Mouse (Mus musculus) neural tube, embryonic 14.5 days (tissue): ENCODE data around the gene Nfix. TPM values are rescaled to one million over a fixed set of nuclear protein-coding genes. Genes with fewer than 3 reads are reported as not detected.

ENCODE experiments used
- ATAC-seq: fragments of 200-750 bp; cut with Nextera tagmentation; 2 replicates; pipeline ENCODE4 v1.8.0; 2017; ENCODE audit warnings: low read depth, mild to moderate bottlenecking, moderate TSS enrichment, moderate library complexity
- H3K27ac ChIP-seq: fragments of 300-500 bp; sonication (generic); 2 replicates; pipeline ENCODE4 v1.5.1; 2014; ENCODE audit warnings: low read depth, mild to moderate bottlenecking, control low read depth, low read length, moderate library complexity, mixed read lengths
- H3K27me3 ChIP-seq: fragments of 300-500 bp; sonication (generic); 2 replicates; pipeline ENCODE4 v1.6.1; 2014; ENCODE audit warnings: low read length; ENCODE audit not compliant: control insufficient read depth, insufficient read depth
- H3K36me3 ChIP-seq: fragments of 300-500 bp; sonication (generic); 2 replicates; pipeline ENCODE4 v1.6.1; 2014; ENCODE audit warnings: low read length, mixed read lengths; ENCODE audit not compliant: control insufficient read depth, insufficient read depth
- H3K4me1 ChIP-seq: fragments of 300-500 bp; sonication (generic); 2 replicates; pipeline ENCODE4 v1.6.1; 2014; ENCODE audit warnings: low read length; ENCODE audit not compliant: control insufficient read depth, insufficient read depth
- H3K4me2 ChIP-seq: fragments of 300-500 bp; sonication (generic); 2 replicates; pipeline ENCODE4 v1.6.1; 2014; ENCODE audit warnings: mild to moderate bottlenecking, low read depth, low read length, control low read depth
- H3K4me3 ChIP-seq: fragments of 300-500 bp; sonication (generic); 2 replicates; pipeline ENCODE4 v1.5.1; 2014; ENCODE audit warnings: low read depth, low read length, control low read depth, mixed read lengths
- H3K9ac ChIP-seq: fragments of 300-500 bp; sonication (generic); replicated peaks from 2 replicates; pipeline ENCODE4 v1.6.1; 2014; ENCODE audit warnings: low read depth, mild to moderate bottlenecking, control low read depth, low read length, mixed read lengths
- H3K9me3 ChIP-seq: fragments of 300-500 bp; sonication (generic); 2 replicates; pipeline ENCODE4 v1.6.1; 2016; ENCODE audit warnings: low read length; ENCODE audit not compliant: control insufficient read depth
- WGBS: fragments of 180-500 bp; shearing (Covaris S2); extraction: QIAGEN DNeasy Blood & Tissue Kit; methylation state at CpG from one replicate; pipeline ENCODE4 v1.1.7; 2014; 5-methylcytosine and 5-hydroxymethylcytosine counted together
- polyA plus RNA-seq: library from polyadenylated mRNA; unstranded; fragments of >200 nt; fragmentation: Nextera tagmentation; extraction: Ambion mirVana; gene quantifications from 2 replicates; pipeline ENCODE4 v1.2.1, GENCODE M21; 2014

The Nfix gene
- polyA plus RNA-seq, 1 experiment from 2014 or later = 91.5 TPM

DNA sequence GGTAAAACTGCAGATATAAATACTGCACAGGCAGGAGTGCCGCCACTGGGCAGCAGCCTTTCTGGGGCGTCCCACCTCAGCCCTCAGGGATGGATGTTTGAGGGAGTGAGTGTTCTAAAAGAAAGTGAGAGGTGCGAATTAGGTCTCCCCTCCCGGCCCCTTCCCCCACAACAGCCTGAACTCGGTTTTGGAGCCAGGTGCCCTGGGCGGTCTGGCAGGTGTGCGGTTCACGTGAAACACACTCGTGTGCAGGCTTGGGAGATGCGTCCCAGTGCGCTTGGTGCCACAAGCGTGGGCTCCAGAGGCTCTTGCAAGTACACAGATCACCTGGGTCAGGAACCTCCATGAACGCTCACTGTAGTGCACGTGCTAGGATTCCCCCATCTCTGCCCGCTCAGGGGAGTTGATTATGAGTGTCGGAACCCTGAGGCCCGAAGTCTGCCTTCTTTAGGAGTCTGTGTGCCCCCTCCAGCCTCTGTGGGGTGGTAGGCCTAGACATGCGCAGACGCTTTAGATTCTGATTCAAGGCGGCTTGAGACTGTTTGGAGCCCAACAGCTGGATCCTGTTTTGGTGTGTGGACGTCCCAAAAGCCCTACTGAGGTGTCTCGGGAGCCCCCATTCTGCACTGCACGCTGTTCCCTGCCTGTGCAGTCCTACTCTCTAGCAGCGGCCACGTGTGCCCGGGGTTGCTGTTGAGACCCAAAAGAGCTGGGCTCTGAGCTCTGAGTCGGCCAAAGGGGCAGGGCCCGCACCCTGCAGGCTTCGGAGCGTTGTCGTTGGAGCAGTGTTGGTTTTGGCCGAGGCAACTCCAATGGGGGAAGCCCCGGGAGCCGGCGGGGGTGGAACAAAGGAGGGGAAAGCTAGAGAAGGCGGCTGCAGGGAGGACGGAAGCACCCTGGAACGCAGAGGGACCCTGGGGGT lies 14.1 kb downstream of the Nfix start:
- H3K27me3 ChIP-seq = peaks cover 62% of the 10 kb centered on the region
- no peak overlapping the region for H3K9ac ChIP-seq
- no peaks in the 10 kb centered on the region for H3K36me3 ChIP-seq
- H3K4me2 ChIP-seq = peak overlapping the region; percentile 5; the same call in 1 of the 2 replicates
- no peak overlapping the region for H3K27ac ChIP-seq
- no peaks in the 10 kb centered on the region for H3K9me3 ChIP-seq
- ATAC-seq = no peak
- no peak overlapping the region for H3K4me3 ChIP-seq
- H3K4me1 ChIP-seq = peaks cover 20% of the 10 kb centered on the region; the same call in 1 of the 2 replicates
- WGBS = 7% methylated on average over 38 of the region's 38 CpGs

GRCm38 (mm10) chr8:84785506-84785755 lies 14.7 kb downstream of the Nfix start:
- Histone ChIP-seq H3K9me3 (no peaks in the 10 kb centered on the region), H3K27ac (no peak overlapping the region), H3K27me3 (peaks cover 59% of the 10 kb centered on the region), H3K36me3 (no peaks in the 10 kb centered on the region), H3K4me3 (no peak overlapping the region), H3K4me2 (peak overlapping the region; percentile 29; the same call in 1 of the 2 replicates), H3K4me1 (peaks cover 20% of the 10 kb centered on the region; the same call in 1 of the 2 replicates), H3K9ac (no peak overlapping the region)
- no peak for ATAC-seq
- 9% methylated on average over 11 of the region's 11 CpGs for WGBS

DNA sequence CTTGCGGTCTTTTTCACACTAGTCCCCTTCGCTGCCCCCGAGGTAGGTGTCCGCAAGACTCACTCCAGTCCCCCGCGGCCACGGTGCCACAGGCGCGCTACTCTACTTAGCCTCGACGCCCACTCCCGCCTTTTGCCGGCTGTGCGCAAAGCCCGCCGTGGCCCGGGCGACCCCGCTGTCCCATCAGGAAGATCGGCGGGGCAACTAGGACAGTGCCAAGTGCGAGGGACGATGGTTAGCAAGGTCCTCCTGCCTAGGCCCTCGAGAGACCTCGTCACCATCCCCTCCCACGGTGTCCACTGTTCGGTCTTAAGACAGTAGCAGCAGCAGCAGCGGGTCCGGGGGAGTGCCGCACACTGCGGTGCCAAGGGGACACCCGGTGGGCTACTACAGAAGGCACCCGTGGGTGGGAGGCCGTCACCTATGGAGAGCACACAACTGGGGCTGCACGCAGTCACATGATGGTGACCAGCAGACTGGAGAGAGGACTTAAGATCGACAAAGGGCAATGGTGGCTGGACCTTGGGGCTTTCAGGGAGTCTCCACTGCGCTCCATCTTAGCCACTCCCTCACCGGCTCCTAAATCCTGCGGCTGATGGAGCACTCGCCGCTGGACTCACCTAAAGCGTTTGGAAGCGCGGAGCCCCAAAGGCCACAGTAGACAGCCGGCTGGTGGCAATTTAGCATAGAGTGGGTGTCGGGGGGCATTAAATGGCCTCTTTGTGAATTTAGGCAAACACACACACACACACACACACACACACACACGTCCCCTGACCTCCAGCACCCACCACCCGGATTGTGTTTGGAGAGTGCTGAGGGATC lies 15.3 kb downstream of the Nfix start:
- Histone ChIP-seq H3K27ac (no peak overlapping the region), H3K36me3 (no peaks in the 10 kb centered on the region)

DNA sequence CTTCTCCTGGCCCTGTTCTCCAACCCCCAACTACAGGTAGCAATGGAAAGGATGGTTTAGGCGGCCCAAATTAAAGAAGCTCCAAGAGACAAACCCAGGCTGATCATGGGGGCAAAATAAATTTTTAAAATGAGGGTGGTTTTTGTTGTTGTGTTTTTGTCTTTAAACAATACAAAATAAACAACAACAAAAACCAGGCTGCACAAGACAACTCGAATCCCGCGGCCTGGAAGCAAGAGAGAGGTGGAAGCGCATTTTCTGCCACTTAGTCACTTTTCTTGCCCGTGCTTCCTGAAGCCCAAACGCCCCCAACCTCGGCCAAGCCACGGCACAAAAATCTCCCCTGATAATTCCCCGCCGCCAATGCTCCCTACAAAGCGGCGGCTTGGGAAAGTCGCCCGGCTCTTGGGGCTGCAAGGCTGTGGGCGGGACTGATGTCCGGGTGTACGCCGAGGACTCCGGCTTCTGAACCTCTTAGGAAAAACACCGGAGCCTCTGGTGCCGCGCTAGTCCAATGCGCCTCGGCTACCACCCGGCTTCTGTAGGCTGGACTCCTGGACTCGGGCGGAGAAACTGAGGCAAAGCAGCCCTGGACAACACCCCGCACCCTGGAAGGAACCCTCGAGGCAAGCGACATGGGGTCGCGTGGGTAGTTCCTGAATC lies 16.1 kb downstream of the Nfix start:
- Histone ChIP-seq H3K4me1 (peaks cover 20% of the 10 kb centered on the region; the same call in 1 of the 2 replicates), H3K9ac (0 out of 2 replicates have a peak overlapping the region, but pooled peaks have one; percentile 0), H3K4me3 (no peak overlapping the region), H3K9me3 (no peaks in the 10 kb centered on the region), H3K27ac (no peak overlapping the region), H3K27me3 (peaks cover 57% of the 10 kb centered on the region), H3K4me2 (peak overlapping the region; percentile 29), H3K36me3 (no peaks in the 10 kb centered on the region)
- no peak for ATAC-seq
- WGBS = 2% methylated on average over 33 of the region's 33 CpGs

More for the DNA sequence above, 15.3 kb downstream of the Nfix start:
- H3K9me3 ChIP-seq = no peaks in the 10 kb centered on the region
- no peak overlapping the region for H3K4me3 ChIP-seq
- ATAC-seq = no peak; the same call in 1 of the 2 replicates
- 0 out of 2 replicates have a peak overlapping the region, but pooled peaks have one; percentile 0 for H3K9ac ChIP-seq
- H3K4me2 ChIP-seq = peak overlapping the region; percentile 29
- H3K4me1 ChIP-seq = peaks cover 17% of the 10 kb centered on the region; the same call in 1 of the 2 replicates
- peaks cover 57% of the 10 kb centered on the region for H3K27me3 ChIP-seq
- 4% methylated on average over 48 of the region's 48 CpGs for WGBS

DNA sequence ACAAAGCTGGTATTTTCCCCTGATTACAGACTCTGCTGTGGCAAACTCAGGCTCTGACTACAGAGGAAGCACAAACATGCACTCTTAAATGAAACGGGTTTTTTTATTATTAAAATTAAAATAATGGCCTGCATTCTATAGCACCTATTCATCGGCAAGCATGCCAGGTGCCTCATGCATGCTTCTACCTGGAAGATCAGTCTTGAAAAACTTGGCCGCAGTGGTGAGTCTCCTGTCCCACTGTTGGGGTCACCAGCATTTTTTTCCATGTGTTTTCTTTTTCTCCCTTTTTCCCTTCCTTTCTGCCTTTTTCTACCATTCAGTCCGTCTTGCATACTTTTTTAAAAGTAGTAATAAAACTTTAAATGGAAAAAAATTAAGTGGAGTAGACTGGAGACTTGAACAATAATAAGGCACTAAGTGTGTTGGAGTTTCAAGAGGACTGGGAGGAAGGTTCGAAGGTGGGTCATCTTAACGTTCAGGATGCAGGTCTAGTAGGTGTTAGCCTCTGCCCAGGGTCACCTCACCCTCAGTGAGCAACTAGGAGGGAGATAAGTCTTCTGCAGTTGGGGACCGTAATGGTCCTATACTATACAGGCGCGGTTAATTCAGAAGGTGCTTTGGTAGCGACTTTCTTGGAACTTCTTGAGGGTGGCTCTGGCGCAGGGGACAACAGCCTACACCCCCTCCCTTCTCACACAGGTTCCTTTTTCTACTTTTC lies 16.8 kb downstream of the Nfix start:
- peaks cover 53% of the 10 kb centered on the region for H3K27me3 ChIP-seq
- H3K4me3 ChIP-seq = no peak overlapping the region
- H3K9me3 ChIP-seq = no peaks in the 10 kb centered on the region
- H3K36me3 ChIP-seq = no peaks in the 10 kb centered on the region
- 15% methylated on average over 11 of the region's 11 CpGs for WGBS
- H3K4me2 ChIP-seq = no peak overlapping the region
- ATAC-seq = no peak
- H3K27ac ChIP-seq = no peak overlapping the region
- peaks cover 25% of the 10 kb centered on the region; the same call in 1 of the 2 replicates for H3K4me1 ChIP-seq
- H3K9ac ChIP-seq = no peak overlapping the region

DNA sequence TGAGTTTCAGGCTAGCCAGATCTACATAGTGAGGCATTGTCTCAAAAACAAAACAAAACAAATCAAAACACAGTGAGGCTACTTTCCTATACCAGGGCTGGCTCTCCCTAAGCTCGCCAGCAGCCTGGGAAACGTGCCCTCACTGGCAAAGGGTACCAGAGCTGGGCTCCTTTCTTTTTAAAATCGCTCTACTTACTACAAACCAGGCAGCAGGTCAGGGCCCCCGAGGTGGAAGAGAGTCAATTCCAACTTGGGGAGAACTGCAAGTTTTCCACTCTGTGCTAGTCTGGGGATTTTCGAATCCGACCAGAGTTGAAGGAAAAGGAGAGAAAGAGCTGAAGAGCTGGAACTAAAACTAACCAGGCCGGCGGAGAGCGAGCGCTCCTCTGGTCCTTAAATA lies 17.5 kb downstream of the Nfix start:
- no peak overlapping the region for H3K4me2 ChIP-seq
- no peaks in the 10 kb centered on the region for H3K36me3 ChIP-seq
- 22% methylated on average over 10 of the region's 10 CpGs for WGBS
- no peak overlapping the region for H3K4me3 ChIP-seq
- no peaks in the 10 kb centered on the region for H3K9me3 ChIP-seq
- ATAC-seq = no peak
- H3K27ac ChIP-seq = no peak overlapping the region
- peaks cover 28% of the 10 kb centered on the region; the same call in 1 of the 2 replicates for H3K4me1 ChIP-seq
- peaks cover 53% of the 10 kb centered on the region for H3K27me3 ChIP-seq
- no peak overlapping the region for H3K9ac ChIP-seq

GRCm38 (mm10) chr8:84781686-84782505 lies 18.2 kb downstream of the Nfix start:
- Histone ChIP-seq H3K9ac (no peak overlapping the region), H3K36me3 (no peaks in the 10 kb centered on the region), H3K9me3 (no peaks in the 10 kb centered on the region), H3K4me1 (peaks cover 28% of the 10 kb centered on the region; the same call in 1 of the 2 replicates), H3K27ac (no peak overlapping the region), H3K4me3 (no peak overlapping the region), H3K27me3 (peaks cover 58% of the 10 kb centered on the region), H3K4me2 (no peak overlapping the region)
- 16% methylated on average over 5 of the region's 5 CpGs for WGBS
- no peak for ATAC-seq
